Mouse (Mus musculus) neural tube, embryonic 12.5 days (tissue): ENCODE data around the gene Ntng1. TPM values are rescaled to one million over a fixed set of nuclear protein-coding genes. Genes with fewer than 3 reads are reported as not detected.

Source experiments
- ATAC-seq: fragments of 200-750 bp; cut with Nextera tagmentation; 2 replicates; pipeline ENCODE4 v1.8.0; 2017; ENCODE audit warnings: low read depth, mild to moderate bottlenecking, moderate TSS enrichment, moderate library complexity; ENCODE audit not compliant: low FRiP score
- H3K27ac ChIP-seq: fragments of 300-500 bp; sonication (generic); 2 replicates; pipeline ENCODE4 v1.5.1; 2016
- H3K27me3 ChIP-seq: fragments of 300-500 bp; sonication (generic); replicated peaks from 2 replicates; pipeline ENCODE4 v1.6.1; 2016; ENCODE audit warnings: mild to moderate bottlenecking
- H3K36me3 ChIP-seq: fragments of 300-500 bp; sonication (generic); 2 replicates; pipeline ENCODE4 v1.6.1; 2016; ENCODE audit warnings: mild to moderate bottlenecking
- H3K4me1 ChIP-seq: fragments of 300-500 bp; sonication (generic); 2 replicates; pipeline ENCODE4 v1.6.1; 2016
- H3K4me2 ChIP-seq: fragments of 300-500 bp; sonication (generic); replicated peaks from 2 replicates; pipeline ENCODE4 v1.6.1; 2016; ENCODE audit warnings: mild to moderate bottlenecking
- H3K4me3 ChIP-seq: fragments of 300-500 bp; sonication (generic); 2 replicates; pipeline ENCODE4 v1.5.1; 2016
- H3K9ac ChIP-seq: fragments of 300-500 bp; sonication (generic); 2 replicates; pipeline ENCODE4 v1.6.1; 2016; ENCODE audit warnings: mild to moderate bottlenecking
- H3K9me3 ChIP-seq: fragments of 300-500 bp; sonication (generic); 2 replicates; pipeline ENCODE4 v1.6.1; 2016; ENCODE audit warnings: mild to moderate bottlenecking
- WGBS: fragments of 180-500 bp; shearing (Covaris S2); methylation state at CpG from one replicate; pipeline ENCODE4 v1.1.7; 2016; 5-methylcytosine and 5-hydroxymethylcytosine counted together
- polyA plus RNA-seq: library from polyadenylated mRNA; unstranded; fragments of >200 nt; fragmentation: Nextera tagmentation; extraction: Ambion mirVana; gene quantifications from 2 replicates; pipeline ENCODE4 v1.2.1, GENCODE M21; 2016

Ntng1 gene
- polyA plus RNA-seq, 1 experiment from 2014 or later, result 7.9 TPM

- Histone ChIP-seq H3K27ac (no peak overlapping the region), H3K36me3 (no peaks in the 10 kb centered on the region), H3K4me2 (no peak overlapping the region), H3K4me1 (peaks cover 5% of the 10 kb centered on the region; the same call in 1 of the 2 replicates), H3K27me3 (no peaks in the 10 kb centered on the region), H3K9ac (no peak overlapping the region), H3K4me3 (no peak overlapping the region), H3K9me3 (no peaks in the 10 kb centered on the region)
- peak; percentile 89 for ATAC-seq
- WGBS, result 53% methylated on average over 10 of the region's 10 CpGs
Measured at GRCm38 (mm10) chr3:109732327-109733182, 411.3 kb downstream of the Ntng1 start.

- peak; percentile 61 for ATAC-seq
- H3K9ac ChIP-seq, result no peak overlapping the region
- no peaks in the 10 kb centered on the region for H3K27me3 ChIP-seq
- no peak overlapping the region for H3K4me3 ChIP-seq
- no peak overlapping the region for H3K27ac ChIP-seq
- no peak overlapping the region for H3K4me2 ChIP-seq
- WGBS, result 52% methylated on average over 5 of the region's 5 CpGs
- peaks cover 5% of the 10 kb centered on the region; the same call in 1 of the 2 replicates for H3K4me1 ChIP-seq
- no peaks in the 10 kb centered on the region for H3K9me3 ChIP-seq
- H3K36me3 ChIP-seq, result no peaks in the 10 kb centered on the region
Measured at GRCm38 (mm10) chr3:109731592-109732230, 412.1 kb downstream of the Ntng1 start.

Other genes with a start within 250 kb of the Ntng1 start
- gene Prmt6, start 107.0 kb upstream of the Ntng1 start, polyA plus RNA-seq, result 34.5 and 36.0 TPM in 2 replicates